Mouse (Mus musculus): Measurements from ENCODE around the gene Vav2.

Vav2 gene

DNA sequence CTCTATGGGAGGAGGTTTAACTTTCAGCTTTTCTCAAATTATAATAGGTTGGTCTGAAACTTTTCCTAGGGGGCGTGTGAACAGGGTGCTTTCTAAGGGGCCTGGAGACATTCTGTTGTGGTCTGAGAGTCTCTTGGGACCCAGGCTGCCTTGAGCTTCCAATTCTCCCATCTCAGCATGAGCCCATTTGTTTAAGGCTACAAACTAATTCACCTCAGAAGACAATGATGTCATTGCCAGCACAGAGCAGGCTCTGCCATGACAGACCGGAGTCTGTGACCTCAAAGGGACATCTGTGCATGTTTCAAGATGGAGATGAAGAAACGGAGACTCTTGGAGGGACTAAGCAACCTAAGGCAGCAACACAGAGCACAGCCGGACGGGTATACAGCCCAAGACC lies 112.6 kb downstream of the Vav2 start:
- no peak for DNase-seq

- peak; percentile 61 to 65 for DNase-seq
Observed at GRCm38 (mm10) chr2:27312500-27312899, 114.3 kb downstream of the Vav2 start.

- no peak for DNase-seq
Observed at GRCm38 (mm10) chr2:27311606-27312005, 115.2 kb downstream of the Vav2 start.

- DNase-seq = peak in 1 of 2 experiments; percentile 51
Observed at GRCm38 (mm10) chr2:27310908-27311307, 115.9 kb downstream of the Vav2 start.

DNA sequence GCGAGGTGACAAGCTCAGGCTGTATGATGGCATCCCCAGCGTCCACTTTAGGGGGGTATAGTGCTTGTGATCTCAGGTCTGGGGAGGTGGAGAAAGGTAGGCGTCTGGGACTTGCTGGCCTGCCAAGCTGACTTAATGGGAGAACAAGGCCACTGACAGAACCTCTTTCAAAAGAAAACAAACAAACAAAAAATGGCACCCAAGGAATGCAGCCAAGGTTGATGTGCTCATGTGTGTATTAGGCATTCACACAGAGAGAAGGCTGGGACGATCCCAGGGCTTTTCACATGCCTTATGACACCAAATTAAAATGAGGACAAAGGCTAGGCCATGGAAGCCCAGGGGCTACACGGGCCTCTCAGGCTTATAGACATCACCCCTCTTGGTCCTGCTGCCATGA lies 116.6 kb downstream of the Vav2 start:
- DNase-seq = no peak

GRCm38 (mm10) chr2:27306628-27307027 lies 120.2 kb downstream of the Vav2 start:
- DNase-seq = no peak

DNA sequence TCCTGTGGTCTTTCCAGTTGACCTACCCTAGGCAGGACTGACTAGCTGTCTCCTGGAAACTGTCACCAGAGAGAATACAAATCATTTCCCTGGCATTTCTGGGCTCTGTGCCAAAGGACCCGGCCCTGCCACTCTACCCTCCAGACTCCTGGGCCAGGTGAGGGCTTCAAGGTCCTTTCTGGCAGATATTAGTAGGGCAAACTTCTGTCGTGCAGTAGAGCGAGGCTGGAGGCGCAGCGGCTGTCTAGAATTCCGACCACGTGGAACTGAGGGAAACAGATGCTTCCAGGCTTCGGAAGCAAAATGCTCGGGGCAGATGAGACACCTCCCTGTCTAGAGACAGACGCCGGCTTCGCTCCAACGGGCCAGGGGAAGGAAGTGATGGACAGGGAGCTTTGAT lies 122.1 kb downstream of the Vav2 start:
- peak; percentile 68 to 70 for DNase-seq

DNA sequence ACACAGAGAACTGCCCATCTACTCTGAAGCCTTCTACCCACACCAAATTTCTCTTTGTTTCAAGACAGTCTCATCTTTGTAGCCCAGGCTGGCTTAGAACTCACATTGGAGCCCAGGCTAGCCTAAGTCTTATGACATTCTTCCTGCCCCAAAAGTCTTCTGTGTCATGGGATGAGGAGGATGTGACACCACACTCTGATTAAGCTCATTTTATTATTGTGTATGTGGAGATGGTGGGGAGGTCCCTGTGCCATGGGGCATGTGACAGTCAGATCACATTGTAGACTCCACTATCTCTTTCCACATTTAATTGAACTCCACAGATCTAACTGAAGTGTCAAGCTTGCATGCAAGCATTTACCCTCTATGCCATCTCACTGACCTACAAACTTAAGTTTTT lies 122.8 kb downstream of the Vav2 start:
- DNase-seq = no peak

DNA sequence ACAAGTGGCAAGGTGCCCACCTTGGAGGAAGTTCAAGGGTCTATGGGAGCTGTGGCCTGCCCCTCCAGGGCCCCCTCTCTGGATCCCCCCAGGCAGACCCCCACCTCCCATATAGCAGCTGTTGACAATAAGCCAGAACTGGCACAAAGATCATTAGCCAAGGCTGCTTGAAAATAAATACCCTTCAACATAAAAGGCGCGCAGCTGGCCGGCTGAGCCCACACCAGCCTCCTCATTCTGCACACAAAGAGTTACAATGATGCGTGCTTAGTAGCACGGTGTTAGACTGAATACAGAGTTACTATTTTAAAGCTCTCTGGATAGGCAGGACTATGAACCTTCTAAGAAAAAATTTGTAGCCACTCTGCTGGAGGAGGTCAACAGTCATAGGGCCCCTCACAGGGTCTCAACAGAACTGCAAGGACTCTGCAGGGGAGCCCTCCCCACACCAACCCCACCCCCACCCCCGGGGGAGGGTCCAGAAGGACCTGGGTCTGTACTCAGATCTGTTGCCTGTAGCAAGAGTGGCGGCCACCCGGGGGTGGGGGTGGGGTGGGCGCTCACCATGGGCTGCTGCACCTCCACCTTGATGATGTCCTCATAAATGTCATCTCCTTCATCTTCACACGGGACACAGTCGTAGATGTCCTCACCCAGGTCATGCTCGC lies 125.3 kb downstream of the Vav2 start:
- DNase-seq = peak; percentile 57 to 67

- DNase-seq = no peak
Observed at GRCm38 (mm10) chr2:27300725-27301443, 125.9 kb downstream of the Vav2 start.

- peak in 1 of 2 experiments; percentile 59 for DNase-seq
Observed at GRCm38 (mm10) chr2:27296656-27297406, 130.0 kb downstream of the Vav2 start.

GRCm38 (mm10) chr2:27294777-27295176 lies 132.1 kb downstream of the Vav2 start:
- DNase-seq = no peak

DNA sequence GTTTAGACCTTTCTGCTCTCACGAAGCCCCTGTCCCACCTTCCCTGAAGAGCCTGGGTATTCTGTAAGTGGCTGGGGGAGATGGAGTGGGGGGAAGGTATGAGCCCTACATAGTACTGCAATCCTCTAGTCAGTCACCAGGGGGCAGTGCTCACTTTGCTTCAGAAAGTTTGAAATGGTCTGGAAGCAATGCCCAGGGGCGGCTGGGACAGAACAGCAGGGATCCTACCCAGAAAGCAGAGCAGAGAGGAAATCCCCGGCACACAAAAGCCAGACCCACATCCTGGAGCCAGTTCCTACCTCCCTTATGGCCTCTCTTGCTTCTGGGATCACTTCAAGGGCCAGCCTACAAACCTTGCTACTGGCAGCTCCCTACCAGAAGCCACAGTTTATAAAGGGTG lies 137.8 kb downstream of the Vav2 start:
- peak; percentile 92 to 93 for DNase-seq

DNA sequence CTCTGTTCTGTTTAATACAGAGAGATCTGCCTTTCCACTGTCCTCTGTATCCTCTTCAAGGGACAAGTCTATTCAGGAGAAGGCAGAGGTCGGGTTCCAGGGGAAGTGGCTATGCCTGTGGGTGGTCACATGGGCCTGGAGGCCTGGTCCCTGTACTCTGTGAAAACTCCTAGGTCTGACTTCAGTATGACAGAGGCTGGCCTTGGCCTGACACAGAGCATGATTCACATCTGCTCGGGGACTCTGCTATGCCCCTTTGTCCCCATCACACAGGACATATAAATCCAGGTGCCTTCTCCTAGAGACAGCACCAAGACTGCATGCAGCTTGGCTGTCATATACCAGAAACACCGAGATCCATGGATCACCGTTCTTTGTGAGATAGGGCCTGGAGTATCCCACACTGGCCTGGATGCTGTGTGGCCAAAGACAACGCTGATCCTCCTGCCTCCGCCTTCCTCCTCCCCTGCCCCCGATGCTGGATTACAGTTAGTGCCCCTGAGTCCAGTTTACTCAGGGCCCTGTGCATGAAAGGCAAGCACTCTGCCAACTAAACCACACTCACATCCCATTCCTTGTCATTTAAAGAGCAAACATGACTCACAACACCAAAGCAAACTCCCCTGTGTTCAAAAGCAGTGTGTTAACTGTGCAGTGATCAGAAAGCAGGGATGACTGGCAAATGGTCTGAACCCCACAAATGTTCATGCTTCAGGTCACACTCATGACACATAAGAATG lies 139.7 kb downstream of the Vav2 start:
- no peak for DNase-seq

DNA sequence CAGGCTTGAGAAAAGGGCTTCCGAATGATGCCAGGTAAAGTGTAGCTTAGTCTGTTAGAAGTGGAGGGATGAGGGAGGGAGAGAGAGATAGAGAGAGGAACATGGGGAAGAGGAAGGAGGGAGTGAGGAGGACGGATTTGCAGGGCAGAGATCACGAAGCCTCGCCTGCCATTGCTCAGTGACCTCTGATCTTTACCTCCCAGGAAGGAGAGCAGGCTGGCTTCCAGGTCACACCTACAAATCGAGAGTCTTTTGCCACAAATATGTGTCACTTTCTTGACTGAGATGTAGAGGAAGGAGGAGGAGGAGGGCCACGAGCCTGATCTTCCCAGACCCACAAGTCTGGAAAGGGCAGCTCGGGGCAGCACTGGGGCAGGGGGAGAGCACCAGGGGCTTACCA lies 142.4 kb downstream of the Vav2 start:
- no peak for DNase-seq

DNA sequence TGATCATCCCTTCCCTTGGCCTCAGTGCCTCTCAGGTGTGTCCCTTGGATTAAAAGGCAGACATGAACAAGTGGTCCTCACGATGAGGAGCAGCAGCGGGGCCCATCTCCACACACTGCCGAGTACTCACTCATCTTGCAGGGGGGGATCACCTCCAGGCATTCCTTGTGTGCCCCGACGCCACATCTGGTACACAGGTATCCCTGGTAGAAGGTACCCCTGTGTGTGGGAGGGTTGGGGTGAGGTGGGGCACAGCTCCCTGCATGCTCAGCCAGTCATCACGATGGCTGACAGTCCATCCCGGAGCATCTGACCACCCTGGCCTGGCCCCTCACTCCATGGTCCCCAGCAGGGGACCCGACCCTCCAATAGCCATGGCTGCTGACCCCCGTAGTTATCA lies 145.1 kb downstream of the Vav2 start:
- no peak for DNase-seq

DNA sequence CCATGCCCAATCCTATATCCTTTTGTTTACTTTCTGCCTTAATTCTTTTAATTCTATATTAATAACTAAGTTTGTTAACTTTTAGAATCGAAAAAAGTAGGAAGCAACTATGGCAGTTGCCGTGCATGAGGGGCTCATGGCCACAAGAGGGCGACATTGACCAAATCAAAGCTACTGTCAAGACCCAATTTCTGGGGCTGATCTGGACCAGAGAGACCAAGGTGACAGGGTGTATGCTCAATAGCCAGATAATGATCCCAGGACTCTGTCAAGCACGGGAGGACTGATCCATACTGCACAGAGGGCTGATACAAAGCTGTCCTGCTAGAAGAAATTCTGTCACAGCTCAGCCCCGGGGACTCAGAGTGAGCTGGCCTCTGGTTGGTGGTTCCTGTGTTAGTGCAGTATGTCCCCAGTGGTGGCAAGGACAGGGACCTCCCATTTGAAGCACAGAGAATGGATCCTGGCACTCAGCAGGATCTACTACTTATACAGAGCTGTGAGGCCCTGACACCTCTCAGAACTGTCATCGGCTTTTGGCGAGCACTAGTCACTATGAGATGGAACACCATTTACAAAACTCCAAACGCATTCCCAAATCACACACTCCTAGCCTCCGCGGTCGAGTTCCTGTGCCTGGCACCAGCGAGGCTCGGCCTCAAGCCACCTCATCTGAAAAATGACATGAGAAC lies 145.8 kb downstream of the Vav2 start:
- DNase-seq = peak; percentile 88 to 91

- no peak for DNase-seq
Observed at GRCm38 (mm10) chr2:27278859-27279258, 148.0 kb downstream of the Vav2 start.

DNA sequence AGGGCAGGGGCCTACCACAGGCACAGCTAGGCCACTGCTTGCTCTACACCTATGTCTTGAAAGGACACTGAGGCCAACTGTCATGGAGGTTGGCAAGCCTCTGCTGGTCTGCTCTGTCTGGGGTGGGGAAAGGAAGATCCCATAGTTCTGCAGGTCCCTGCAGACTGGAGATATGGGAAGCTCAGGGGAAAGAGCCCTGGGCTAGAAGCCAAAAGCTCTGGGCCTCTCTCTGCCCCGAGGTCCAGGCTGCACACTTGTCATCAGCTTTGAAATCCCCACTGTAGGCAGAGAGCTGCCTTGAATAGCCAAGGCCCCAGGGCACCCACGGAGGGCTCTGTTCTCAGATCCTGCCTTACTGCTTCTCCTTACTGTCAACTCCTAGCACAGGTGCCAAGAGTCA lies 158.5 kb downstream of the Vav2 start:
- no peak for DNase-seq

DNA sequence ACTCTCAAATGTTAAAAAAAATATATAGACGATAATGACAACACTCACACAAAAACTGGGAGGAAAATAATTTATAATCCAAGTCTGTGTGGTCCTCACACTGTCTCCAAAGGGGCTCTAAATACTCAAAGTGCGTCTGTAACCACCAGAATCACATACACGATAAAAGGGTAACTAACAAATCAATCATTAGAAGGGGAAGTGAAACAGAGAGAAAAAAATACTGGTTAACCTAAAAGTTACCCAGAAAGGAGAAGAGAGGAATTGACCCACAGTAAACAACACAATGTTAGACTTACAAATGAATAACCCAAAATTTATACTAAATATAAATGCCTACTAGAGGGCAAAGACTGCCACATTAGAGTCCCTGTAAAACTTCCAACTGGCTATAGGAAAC lies 161.0 kb downstream of the Vav2 start:
- DNase-seq = no peak

DNA sequence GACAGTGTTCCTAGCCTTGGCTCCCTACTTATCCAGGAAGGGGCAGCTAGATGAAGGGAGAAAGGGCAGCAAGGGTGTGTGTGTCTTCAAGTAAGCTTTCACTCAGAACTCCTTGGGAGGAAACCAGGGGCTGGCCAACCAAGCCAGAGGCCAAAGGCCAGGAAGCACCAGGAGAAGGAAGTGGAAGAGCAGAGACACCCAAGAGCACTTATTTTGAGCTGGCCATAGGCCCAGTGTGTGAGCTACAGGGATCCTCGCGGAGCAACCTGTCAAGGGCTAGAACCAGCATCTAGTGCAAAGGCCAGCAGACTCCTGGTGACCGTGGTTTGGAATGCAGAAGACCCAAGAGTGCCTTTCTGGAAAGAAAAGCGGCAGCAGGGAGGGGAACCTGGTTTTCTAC lies 163.8 kb downstream of the Vav2 start:
- DNase-seq = no peak

DNA sequence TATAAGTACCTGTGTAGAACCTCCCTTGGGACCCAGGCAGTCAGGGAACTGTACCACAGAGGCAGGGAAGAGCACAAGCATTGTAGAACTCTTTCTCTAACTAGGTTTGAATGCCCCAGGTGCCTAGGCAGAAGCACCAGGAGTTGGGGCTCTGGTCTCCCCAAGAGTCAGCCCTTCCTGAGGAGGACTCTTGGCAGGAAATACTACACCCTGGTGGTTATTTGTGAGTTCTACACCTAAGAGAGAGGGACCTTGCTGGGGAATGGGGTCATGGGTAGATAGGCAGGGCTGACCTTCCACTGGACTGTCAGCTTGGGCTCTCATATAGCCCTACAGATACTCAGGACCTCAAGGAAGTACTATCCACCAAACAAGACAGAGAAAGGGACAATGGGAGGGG lies 175.4 kb downstream of the Vav2 start:
- DNase-seq = no peak

- no peak for DNase-seq
Observed at GRCm38 (mm10) chr2:27248211-27248610, 178.6 kb downstream of the Vav2 start, which contains the start of gene Sardh. Gene Sardh (minus strand): TSS chr2:27248337.
